ENCODE assay signal across 22 mouse cellular contexts in the genomic region with DNA sequence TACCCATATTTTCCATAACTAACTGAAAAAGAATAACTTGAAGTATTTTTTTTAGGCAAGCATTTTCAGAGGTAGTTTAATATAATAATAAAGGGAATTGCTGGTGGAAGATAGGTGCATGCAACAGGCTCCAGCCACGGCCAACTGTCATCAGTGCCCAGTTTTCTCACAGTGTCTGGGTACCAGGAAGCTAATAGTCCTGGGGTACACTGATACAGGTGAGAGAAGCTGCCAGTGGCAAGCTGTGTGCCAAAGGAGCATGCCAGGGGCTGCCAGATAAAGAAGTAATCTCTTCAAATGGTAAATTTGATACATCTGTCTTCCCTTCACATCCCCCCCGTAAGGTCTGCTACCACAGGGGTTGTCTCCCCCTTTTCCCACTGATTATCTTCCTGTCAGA. TPM values are rescaled to one million over a fixed set of nuclear protein-coding genes. Genes with fewer than 3 reads are reported as not detected.
DNase-seq lines count a peak whose midpoint lies in the region; ATAC-seq lines count a peak whose summit lies in the region.
"Had no signal": no experiment of that assay in that cellular context is flagged by ENCODE, and none has a peak within 500 bp of the region (broad histone marks: within the 10 kb centered on the region; RNA-seq: fewer than 3 reads in every experiment).

No protein-coding gene starts in this region.

- H3K9ac ChIP-seq in forebrain, embryonic 13.5 days, result no peak overlapping the region
- H3K9ac ChIP-seq in midbrain, embryonic 14.5 days (replicated peaks; ENCODE audit: low read length), result no peak overlapping the region

- WGBS in forebrain, embryonic 13.5 days, result 82% methylated on average over 2 of the region's 2 CpGs
- WGBS in midbrain, embryonic 14.5 days, result 91% methylated on average over 2 of the region's 2 CpGs

- no peak overlapping the region for H3K4me2 ChIP-seq in forebrain, embryonic 13.5 days
- no peak overlapping the region for H3K4me2 ChIP-seq in midbrain, embryonic 14.5 days (ENCODE audit: low read length)

- 0 out of 2 replicates have a peak, but pooled peaks cover 5% of the 10 kb centered on the region for H3K4me1 ChIP-seq in forebrain, embryonic 13.5 days
- no peaks in the 10 kb centered on the region for H3K4me1 ChIP-seq in midbrain, embryonic 14.5 days (ENCODE audit: control insufficient read depth, insufficient read depth, low read length)

- H3K27me3 ChIP-seq in forebrain, embryonic 13.5 days, result no peaks in the 10 kb centered on the region
- H3K27me3 ChIP-seq in midbrain, embryonic 14.5 days (ENCODE audit: control insufficient read depth, insufficient read depth, low read length), result no peaks in the 10 kb centered on the region
- H3K27me3 ChIP-seq: CH12.LX, Patski had no signal

- no peaks in the 10 kb centered on the region for H3K36me3 ChIP-seq in forebrain, embryonic 13.5 days (ENCODE audit: poor library complexity, severe bottlenecking)
- H3K36me3 ChIP-seq in midbrain, embryonic 14.5 days (ENCODE audit: control insufficient read depth, insufficient read depth, low read length), result no peaks in the 10 kb centered on the region
- H3K36me3 ChIP-seq: G1E had no signal

- DNase-seq in adrenal gland, adult (ENCODE audit: inconsistent age in 2 of 2, low spot score in 1 of 2), result no peak
- no peak for DNase-seq in midbrain, embryonic 14.5 days
- DNase-seq: adrenal gland, adult 2 months; adrenal gland, adult 8-10 months; adrenal gland, postnatal 10 days; adrenal gland, postnatal 14 days; adrenal gland, postnatal 25 days; adrenal gland, postnatal 36 days; B cell, adult 2 months; cerebellum, adult 11 months; cerebellum, adult 11-12 months; cerebellum, adult 18-20 months; cerebellum, adult 2 months had no signal

- H3K27ac ChIP-seq in forebrain, embryonic 13.5 days, result no peak overlapping the region
- H3K27ac ChIP-seq in midbrain, embryonic 14.5 days (replicated peaks; ENCODE audit: low read depth, low read length), result no peak overlapping the region

- no peak overlapping the region for H3K4me3 ChIP-seq in forebrain, embryonic 13.5 days
- no peak overlapping the region for H3K4me3 ChIP-seq in midbrain, embryonic 14.5 days (replicated peaks; ENCODE audit: low read depth, low read length)

- ATAC-seq in common myeloid progenitor, adult 5-6 weeks (replicated peaks; ENCODE audit: low read depth, poor library complexity, severe bottlenecking), result 0 out of 2 replicates have a peak, but pooled peaks have one; percentile 25
- peak; percentile 68 for ATAC-seq in megakaryocyte progenitor cell, adult 5-6 weeks (replicated peaks; ENCODE audit: poor library complexity)
- ATAC-seq in megakaryocyte-erythroid progenitor cell, adult 5-6 weeks (replicated peaks; ENCODE audit: low FRiP score, low TSS enrichment, poor library complexity, severe bottlenecking), result peak; percentile 77
- no peak for ATAC-seq in forebrain, embryonic 13.5 days
- ATAC-seq in midbrain, embryonic 14.5 days (ENCODE audit: low FRiP score, low TSS enrichment), result no peak
- ATAC-seq: activated CD4-positive, CD25-positive, alpha-beta regulatory T cell, adult 4 months; CD4-positive, CD25-positive, alpha-beta regulatory T cell, adult 4 months; Patski had no signal

- no peaks in the 10 kb centered on the region for H3K9me3 ChIP-seq in forebrain, embryonic 13.5 days (replicated peaks)
- no peaks in the 10 kb centered on the region for H3K9me3 ChIP-seq in midbrain, embryonic 14.5 days (ENCODE audit: control insufficient read depth, low read length)
- H3K9me3 ChIP-seq: G1E had no signal

RNA-seq across cellular contexts. Expression of gene Myo6, which starts 48.6 kb away (rescaled TPM):
- total RNA-seq in common myeloid progenitor, adult 5-6 weeks (2017), result 4.5 and 6.8 TPM in 2 replicates
- total RNA-seq in megakaryocyte progenitor cell, adult 5-6 weeks (2015), result 0.20 and 0.32 TPM in 2 replicates
- 2.3 and 2.7 TPM in 2 replicates for total RNA-seq in megakaryocyte progenitor cell, adult 5-6 weeks (2017)
- total RNA-seq in megakaryocyte-erythroid progenitor cell, adult 5-6 weeks (2014; fragmentation: Nextera tagmentation), result 0.72 and 9.1 TPM in 2 replicates
- 4.9 and 8.4 TPM in 2 replicates for total RNA-seq in megakaryocyte-erythroid progenitor cell, adult 5-6 weeks (2017)
- 12.4 and 14.0 TPM in 2 replicates for polyA plus RNA-seq in forebrain, embryonic 13.5 days (2015; fragmentation: Nextera tagmentation; extraction: Ambion mirVana)
- 15.4 and 21.7 TPM in 2 replicates for polyA plus RNA-seq in midbrain, embryonic 14.5 days (2014; fragmentation: Nextera tagmentation; extraction: Ambion mirVana)

Comparison
In these comparisons a context has a peak if more than half of its experiments do, and no peak if none do; other contexts are left out.
1. ATAC-seq: peak in common myeloid progenitor, adult 5-6 weeks (single experiment), megakaryocyte progenitor cell, adult 5-6 weeks (single experiment) and megakaryocyte-erythroid progenitor cell, adult 5-6 weeks (single experiment); none in forebrain, embryonic 13.5 days (single experiment) and midbrain, embryonic 14.5 days (single experiment).